Mouse (Mus musculus) thymus, adult 2 months (tissue): ENCODE measurements around the gene S1pr2.

Experiments used
- CTCF ChIP-seq: fragments of 200-500 bp; IDR thresholded peaks from 2 replicates; pipeline ENCODE4 v1.5.1; 2012; ENCODE audit warnings: mild to moderate bottlenecking, control low read depth, low read length, moderate library complexity, borderline replicate concordance; ENCODE audit not compliant: control insufficient read depth, poor library complexity, insufficient read depth; ENCODE audit errors: extremely low read depth
- POLR2A ChIP-seq: fragments of 200-500 bp; IDR thresholded peaks from 2 replicates; pipeline ENCODE4 v1.6.1; 2012; ENCODE audit warnings: mild to moderate bottlenecking, low read length, control low read depth, moderate library complexity; ENCODE audit not compliant: control insufficient read depth, poor library complexity, insufficient read depth; ENCODE audit errors: extremely low read depth

DNA sequence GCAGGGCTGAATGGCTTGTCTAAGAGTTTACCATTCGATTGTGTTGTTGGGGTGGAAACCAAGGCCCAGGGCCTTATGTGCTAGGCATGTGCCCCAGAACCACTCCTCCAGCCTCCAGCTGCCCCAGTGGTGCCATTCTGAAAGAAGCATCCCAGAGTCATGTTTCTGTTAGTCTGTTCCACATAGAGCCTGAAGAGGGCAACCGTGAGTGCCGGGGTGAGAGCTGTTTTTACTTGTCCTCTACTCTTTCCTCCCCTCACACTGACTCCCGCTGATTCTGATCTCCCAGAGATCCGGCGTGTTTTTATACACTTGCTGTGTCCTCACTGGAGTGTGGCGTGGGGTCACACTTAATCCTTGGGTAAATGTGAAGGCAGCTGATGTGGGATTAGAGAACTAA, 31.4 kb upstream of the S1pr2 start:
- TF ChIP-seq POLR2A (no peak), CTCF (no peak)
